Mouse (Mus musculus): ENCODE results near the gene Ldb3.

The Ldb3 gene

DNA sequence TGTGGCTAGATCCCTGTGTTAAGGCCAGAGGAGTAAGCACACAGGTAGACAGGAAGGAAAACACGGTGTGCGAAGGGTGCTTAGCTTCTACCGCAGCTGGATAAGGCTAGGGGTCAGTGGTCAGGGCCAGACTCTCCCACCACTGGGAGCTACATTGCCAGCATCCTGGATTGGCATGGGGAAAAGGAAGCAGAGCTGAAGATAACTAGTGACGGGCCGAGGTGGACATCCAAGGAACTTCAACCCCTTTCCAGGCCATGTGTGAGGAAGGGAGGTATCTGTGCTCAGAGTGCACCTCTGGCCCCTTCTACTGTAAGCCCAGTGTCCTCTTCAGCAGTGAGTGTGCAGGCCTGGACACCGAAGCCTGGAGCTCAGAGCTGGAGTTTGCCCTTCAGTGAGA lies 35.0 kb downstream of the Ldb3 start:
- DNase-seq = no peak

DNA sequence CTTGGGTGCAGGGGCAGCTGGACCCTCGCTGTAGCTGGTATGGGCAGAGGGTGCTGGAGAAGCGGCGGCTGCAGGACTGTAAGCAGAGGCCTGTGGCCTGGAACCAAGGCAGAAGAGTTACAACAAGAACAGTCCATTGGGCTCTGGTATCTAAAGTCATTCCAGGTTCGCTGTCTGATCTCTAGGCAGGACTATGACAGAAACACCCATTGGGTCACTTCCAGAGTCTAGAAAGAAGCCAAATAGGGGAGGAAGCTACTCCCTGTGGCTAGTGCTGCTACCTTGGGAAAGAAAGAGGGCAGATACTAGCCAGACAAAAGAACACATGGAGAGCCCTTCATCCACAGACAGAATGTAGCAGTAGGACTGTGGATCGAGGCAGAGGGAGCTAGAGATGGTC lies 36.3 kb downstream of the Ldb3 start:
- DNase-seq = no peak

DNA sequence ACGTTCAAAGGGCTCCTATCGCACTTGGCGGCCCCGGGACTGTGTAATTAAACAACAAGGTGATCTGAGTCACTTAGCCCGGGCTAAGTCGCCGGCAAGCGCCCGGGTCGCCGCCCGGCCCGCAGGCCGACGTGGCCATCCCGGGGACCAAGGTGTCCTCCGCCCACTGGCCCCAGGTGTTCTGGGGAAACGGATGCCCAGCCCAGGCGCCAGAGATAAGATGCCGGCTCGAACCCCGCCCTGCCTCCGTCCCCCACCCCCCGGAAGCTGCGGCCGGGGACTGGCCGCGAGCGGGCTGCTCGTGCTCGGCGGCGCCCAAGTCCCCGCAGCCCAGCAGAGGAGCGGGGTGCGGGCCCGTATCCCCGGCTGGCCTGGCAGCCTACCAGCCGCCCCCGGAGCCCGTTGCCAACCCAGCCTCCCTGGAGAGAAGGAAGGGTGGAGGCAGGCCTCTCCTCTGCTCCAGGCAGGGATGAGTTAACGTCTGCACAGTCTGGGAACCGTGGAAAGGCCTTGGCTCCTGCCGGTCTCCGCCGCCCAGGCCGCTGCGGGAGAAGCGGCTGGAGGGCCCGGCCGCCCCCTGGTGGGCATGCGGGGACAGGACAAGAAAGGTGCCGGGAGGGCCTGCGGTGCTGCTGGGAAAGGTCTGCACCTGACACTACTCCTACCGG lies 39.3 kb downstream of the Ldb3 start:
- DNase-seq = peak; percentile 89

DNA sequence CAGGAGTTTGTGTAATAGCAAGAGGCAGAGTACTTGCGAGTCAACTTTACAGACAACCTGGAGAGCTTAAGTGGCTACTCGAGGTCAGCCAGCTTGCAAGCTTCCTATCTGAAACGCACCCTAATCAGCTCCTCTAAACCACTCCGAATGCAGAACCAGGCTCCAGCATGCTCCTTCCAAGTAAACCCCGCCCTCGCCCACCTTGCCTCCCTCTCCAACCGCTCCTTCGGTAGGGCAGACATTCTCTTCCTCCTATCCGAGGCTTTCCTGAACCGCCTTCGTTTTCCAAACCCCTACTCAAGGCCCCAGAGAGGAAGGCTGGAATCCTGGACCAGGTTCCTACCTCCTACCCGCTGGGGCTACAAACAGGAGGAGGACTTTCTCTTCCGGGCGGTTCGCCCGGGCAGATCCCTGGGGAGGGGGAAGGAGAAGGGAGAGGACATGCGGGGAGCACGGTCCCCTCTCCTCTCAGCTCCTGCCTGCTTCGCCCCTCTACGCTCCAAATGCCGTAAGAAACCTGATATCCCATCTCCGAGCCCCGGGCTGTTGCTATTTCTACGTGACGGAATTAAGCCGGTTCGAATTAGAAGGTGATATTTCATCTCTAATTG lies 40.0 kb downstream of the Ldb3 start:
- peak; percentile 75 for DNase-seq

DNA sequence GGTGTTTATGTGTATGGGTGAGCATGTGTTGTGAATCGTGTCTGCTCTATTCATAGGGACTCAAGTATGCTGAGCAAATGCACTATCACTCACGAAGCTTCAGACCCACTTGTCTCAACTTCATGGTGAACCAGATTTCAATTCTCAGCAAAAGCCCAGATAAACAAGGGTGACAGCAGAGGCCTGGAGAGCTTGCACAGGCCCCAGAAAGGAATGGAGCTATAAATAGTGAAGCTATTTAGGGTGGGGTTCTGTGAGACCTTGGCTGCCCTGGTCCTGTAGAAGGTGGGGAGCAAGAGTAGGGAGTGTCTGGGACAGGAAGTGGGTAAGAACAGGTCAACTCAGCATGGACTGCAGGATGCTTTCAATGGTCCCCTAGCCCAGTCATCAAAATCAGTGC lies 43.9 kb downstream of the Ldb3 start:
- no peak for DNase-seq

DNA sequence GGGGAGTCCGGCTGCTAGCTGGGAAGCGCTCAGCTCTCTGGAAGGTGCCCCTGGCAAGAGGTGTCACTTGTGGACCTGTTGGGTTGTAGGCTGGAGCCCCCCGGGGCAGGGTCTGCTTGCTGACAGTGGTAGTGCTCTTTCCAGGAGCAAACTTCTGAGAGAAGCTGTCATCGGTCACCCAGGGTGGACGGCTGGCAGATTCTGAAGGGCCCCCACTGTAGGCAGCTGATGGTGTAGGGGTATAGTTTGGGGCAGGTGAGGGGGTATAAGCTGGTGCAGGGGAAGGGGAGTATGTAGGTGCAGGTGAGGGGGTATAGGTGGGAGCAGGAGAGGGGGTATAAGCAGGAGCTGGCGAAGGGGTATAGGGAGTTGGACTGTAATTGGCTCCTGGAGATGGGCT lies 44.5 kb downstream of the Ldb3 start:
- DNase-seq = no peak

DNA sequence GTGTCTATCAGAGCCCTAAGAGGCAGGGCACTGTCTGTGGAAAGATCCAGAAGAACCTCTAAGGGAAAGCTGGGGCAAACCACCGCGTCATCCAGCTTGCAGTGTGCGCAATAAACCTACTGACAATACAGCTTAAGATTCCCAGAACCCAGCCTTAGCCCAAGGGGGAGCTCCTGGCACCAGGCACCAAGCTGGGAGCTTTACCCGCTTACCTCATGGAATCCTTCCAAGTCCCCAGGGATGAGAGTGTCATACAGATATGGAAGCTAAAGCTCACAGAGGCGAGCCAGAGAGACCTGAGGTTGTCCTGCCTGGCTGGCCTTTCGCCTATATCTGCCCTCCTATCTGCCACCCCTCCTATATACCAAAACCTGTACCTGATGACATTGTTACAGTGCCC lies 44.9 kb downstream of the Ldb3 start:
- DNase-seq = no peak

DNA sequence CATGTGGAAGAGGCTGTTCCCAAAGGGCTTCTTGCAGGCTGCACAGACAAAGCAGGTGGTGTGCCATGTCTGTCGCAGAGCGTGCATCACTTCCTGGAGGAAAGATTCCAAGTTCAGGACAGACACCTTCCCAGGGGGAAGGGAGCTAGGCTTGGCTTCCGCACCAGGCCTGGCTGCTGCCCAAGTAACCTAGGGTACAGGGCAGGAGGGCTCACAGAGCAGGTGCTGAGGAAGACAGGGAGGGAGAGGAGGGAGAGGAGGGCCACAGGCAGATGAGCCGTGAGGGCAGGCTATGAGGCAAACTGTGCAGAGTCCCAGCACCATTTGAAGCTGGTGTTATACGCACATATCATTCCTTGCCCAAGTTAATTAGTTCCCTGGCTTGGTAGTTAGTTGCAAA lies 46.6 kb downstream of the Ldb3 start:
- no peak for DNase-seq

DNA sequence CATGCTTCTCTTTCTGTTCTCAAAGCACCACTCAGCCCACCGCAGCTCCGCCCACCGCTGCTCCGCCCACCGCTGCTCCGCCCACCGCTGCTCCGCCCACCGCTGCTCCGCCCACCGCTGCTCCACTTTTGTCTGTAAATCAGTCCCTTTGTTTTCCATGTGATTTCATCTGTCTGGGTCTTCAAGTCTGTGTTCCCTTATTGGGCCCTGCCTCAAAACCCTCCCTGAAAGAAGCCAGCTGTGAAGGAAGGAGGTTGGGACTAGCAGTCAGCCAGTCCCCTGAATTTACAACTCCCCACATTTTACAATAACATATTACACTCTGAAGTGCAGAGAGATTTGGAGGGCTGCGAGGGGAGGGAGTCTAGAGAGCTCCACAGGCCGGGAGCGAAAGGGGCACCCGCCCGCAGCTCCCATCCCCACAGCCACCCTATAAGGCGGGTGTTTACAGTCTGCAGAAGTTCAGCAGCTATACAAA lies 47.8 kb downstream of the Ldb3 start:
- DNase-seq = peak; percentile 76

DNA sequence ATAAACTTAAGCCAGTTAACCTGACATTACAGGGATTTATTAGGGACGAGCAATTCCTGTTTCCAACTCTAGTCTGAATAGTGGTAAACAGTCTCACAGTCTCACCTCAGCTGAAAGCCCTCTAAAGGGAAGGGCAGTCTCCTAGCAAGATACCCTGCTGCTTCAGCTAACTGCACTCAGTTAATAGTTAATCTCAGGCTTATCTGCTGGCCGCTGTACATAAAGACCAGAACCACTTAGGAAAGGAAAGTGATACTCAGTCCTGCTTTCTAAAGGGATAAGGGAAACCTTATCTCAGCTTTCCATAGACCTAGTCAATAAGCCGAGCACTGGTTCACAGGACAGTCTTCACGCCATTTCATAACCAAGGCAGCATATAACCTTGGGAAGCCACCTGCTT lies 52.6 kb downstream of the Ldb3 start:
- no peak for DNase-seq

DNA sequence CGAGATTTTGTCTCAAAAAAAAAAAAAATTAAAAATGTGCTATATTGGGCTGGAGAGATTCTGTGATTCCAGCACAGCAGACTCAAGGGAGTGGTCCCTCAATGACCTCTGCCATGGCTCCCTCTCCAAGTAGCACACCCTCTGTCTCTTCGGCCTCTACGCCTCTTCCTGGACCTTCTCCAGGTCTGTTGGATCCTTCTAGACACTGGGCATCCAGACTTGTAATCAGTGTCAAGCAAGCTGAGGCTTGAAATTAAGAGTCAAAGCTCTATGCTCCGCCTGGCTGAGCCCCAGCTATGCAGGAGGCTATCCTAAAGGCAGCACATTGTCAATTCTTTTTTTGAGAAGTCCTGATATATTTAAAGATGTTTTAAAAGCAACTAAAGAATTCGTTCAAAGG lies 54.9 kb downstream of the Ldb3 start:
- DNase-seq = no peak

DNA sequence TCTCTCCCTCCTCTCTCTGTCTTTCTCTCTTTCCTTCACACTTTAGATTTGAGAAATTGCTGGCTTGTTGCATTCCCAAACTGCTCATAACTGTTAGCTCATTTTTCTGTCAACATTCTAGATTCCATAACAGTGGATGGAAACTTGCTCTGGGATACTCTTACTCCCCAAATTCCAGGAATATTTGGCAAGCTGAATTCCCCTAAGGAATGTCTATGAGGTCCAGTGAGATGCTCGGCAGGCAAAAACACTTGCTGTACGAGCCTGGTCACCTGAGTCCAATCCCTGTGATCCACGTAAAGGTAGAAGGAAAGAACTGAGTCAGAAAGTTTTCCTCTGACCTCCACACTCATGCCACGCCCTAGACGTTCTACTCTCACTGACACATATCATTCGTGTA lies 55.9 kb downstream of the Ldb3 start:
- peak; percentile 13 for DNase-seq

DNA sequence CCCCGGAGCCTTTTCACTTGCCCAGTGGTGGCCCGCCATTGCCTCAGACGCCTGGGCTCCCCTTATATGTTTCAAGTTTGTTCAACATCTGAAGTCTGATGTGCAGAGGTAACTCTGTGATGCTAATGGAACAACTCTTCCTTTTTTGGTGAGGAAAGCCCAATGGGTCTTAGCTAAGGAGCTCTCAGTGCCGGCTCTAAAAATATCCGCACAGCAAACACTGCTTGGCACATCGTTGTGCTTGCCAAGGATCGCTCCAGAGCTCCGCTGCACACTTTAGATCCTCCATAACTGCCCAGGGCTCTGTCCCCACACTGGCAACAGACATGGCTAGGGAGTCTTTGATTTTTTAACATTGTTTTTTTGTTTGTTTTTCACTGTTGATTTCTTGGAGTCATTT lies 59.7 kb downstream of the Ldb3 start:
- peak; percentile 33 for DNase-seq

DNA sequence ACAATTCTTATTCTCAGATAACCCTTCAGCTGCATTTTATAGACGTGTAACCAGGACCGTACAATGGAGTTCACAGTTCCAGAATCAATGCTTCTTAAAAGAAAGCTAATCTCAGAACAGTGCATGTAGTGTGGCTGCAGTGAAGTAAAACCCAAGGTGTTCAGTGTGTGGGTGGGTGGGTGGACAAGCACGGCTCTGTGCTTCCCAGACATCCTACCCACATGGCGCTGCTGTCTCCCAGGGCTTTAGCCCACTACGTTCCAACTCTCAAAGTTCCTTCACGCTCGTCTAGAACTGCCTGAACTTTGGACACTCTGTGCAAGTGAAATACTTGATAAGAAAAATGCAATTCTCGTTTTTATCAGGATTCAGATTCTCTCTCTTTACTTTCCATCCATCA lies 65.8 kb downstream of the Ldb3 start, which contains the start of gene 9230112D13Rik:
Gene 9230112D13Rik, minus strand, starts transcription at position 101 of the 400 bp plus-strand sequence.
- DNase-seq = no peak

DNA sequence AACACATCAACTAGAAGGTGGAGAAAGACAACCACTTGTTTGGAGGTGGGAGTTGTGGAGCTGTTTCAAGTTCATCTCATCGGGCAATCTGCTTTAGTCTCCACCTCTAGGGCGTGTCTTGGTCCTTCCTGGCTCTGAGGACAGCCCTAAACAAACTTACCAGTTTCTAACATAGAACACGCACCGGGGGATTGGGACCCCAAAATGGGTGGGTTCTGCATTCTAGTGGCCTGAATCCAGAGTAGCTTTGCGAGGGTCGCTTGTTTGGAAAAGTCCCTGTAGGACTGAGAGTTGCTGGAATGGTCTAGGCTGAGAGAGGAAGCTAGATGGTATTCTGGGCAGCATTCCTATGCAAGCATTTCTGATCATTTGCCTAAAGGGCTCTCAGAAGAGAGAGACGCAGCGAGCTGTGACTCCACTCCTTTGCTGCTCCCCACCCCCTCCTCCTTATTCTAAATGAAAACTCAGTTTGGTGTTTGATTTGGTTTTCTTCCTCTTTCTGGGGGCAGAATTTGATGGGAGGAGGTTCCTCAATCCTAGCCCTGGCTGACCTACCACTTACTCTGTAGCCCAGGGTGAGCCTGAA lies 70.4 kb downstream of the Ldb3 start:
- DNase-seq = no peak

DNA sequence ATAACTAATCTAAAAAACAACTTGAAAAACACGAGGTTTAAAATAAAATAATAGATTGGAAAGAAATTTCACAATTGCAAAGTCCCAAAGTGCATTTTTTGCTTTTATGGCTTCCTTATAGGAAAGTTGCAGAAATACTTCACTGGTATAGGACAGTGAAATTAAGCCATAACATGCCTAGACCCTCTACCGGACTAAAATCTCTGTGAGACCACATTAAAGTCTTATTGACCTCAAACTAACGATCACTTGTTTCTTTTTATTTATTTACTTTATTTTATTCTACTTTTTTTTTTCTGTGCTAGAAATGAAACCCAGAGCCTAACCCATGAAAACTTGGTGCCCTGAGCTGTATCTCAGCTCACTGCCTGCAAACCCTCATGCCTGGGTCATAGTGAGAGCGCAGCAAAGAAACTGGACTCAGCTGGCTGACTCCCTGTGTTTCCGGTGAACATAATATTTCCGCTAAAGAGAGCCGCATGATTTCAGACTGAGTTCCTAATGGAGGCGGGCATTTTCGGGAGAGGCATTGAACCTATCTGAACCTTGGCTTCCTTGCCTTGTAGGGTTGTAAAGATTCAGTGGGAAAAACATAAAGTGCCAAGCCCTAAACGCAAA lies 71.4 kb downstream of the Ldb3 start:
- DNase-seq = no peak

DNA sequence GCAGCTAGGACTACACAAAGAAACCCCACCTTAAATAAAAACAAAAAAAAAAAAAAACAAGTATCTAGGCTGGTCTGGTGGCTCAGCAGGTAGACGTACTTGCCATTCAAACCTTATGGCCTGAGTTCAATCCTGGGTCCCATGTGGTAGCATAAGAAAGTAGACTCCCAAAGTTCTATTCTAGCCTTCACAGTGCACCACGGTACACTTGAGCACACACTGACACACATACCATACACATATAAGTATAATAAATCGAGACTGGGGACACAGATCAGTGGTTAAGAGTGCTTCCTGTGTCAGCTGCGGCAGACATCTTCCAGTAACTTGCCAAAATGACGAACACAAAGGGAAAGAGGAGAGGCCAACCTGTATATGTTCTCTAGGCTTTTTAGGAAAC lies 72.6 kb downstream of the Ldb3 start:
- DNase-seq = no peak

DNA sequence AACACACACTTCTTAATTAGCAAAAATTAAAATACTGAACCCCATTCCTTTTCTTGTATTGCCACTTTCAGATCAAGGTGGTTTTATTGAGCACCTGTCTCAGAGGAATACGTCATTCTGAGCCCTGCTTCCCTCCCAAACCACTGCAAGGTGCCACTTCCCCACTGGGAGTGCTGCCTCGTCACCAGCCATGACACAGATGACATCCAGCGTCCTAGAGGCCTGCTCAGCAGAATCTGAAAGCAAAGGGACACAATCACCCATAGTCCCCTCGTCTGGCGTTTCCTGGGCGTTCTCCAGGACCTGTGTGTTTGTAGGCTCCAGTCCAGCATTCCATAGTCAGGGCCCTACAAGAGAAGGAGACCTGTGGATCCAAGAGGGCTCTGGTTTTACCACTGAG lies 74.4 kb downstream of the Ldb3 start:
- DNase-seq = peak; percentile 30

DNA sequence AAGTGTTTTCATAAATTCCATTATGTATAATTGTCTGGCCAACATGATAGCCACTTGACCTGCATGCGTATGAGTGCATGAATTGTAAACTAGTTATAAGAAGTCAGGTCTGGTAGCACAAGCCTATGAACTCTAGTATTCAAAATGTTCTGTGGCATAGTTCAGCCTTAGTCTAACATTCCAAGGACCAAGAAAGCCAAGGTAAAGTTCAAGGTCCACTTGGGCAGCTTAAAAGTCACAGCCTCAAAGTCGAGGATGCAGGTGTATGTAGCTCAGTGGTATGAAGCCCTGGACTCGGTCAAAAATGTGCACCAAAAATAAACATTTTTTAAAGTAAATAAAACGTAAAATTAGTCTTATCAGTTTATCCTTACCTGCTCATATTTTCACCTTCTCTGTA lies 75.9 kb downstream of the Ldb3 start:
- no peak for DNase-seq

DNA sequence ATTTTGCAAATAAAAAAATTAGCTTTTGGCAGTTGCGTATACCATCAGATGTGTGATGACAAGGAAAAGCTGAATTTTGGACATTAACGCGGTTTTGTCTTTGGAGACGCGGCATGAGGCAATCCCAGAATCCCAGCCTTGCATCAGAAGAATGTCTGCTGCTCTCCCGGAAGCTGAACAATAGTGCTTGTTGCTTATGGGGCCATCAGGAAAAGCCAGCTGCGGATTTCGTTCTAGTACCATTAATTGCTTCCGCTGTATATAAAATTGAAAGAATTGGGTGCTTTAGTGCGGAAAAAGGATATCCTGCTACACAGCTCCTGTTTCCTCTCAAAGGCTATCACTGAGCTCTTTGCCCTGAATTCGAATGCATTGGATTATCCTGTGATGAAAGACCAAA lies 76.6 kb downstream of the Ldb3 start:
- peak; percentile 41 for DNase-seq

DNA sequence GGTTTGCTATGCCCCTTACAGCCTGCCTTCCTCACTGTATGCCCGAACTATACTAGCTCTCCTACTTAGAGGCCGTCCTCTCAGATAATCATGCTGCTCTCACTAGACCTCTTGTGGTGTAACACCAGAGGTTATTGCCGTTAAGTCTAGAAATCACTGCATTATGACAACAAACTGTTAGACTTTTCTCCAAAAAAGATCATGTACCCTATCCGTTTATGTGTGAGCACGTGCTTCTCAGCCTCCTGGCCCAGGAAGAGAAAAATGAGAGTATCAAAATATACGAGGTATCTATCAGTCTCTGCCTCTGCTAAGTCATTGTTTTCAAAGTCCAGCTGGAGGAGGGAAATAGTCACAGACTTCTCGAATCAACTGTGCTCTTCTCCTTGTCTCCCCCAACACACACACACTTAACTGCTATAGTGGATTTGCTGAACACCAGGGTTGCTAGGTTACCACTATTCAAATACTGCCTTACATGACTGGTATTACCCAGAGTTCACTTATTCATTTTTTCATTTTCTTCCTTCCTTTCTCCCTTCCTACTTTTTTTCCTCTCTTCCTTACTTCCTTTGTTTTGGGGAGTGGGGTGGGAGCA lies 79.5 kb downstream of the Ldb3 start:
- DNase-seq = no peak

DNA sequence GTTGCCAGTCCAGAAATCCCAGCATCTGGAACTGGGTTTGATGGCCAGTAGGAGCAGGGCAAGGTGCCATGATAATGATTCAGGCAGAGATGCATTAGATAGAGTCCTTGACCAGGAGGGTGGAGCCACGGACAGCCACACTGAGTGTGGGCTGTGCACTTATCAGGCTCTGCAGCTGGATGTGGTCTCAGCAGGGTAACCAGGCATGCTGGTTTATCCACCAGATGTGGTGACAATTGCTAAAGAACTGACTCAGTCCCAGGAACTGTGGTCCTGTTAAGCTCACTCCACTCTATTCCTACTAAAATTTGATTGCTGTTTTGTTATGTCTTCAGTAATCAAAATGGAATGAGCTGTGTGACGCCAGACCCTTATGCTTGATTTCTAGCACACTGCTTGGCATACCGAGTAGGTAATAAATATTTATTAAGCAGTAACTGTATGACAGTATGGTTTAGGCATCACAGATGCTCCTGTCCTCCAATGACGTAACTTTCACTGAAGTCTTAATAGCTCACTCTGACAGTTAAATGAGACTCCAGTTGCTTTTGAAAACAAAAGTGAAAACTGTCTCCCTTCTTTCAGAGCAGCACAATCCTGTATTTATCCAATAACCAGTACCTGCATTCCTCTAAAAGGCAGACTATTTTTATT lies 80.2 kb downstream of the Ldb3 start:
- DNase-seq = no peak

DNA sequence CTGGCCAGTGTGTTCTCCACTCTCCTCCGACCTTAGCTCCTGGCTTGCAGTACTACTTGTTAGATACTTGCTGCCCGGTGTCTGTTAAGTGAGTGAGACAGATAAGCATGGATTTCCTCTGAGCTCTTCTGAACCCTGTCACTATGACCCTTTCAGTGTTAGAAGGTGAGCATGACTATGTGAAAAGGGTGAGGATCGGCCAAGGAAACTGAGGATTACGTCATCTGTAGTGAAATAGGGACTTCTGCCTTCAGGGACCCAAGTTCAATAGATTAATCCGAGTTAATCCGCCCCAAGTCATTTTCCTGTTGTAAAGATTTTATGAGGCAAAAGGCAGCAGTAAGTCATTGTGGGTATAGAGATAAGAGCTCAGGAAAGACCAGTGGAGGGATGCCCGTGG lies 83.2 kb downstream of the Ldb3 start:
- DNase-seq = no peak
